Mouse (Mus musculus): ENCODE measurements at regions not wholly inside any gene's neighbourhood (a gene's known extent, or its start where the extent isn't known, plus 50 kb on each side); places are given as distances from the start of the nearest gene placed in this dataset.
A peak's percentile ranks its signal among the peaks of the same experiment; 100 is the strongest.

- H3K27ac ChIP-seq (replicated peaks; ENCODE audit: low read depth, low read length) = no peak overlapping the region
- H3K4me3 ChIP-seq (ENCODE audit: low read depth, low read length) = no peak overlapping the region
- no peaks in the 10 kb centered on the region for H3K4me1 ChIP-seq (ENCODE audit: control insufficient read depth, insufficient read depth, low read length)
- DNase-seq (ENCODE audit: low spot score) = no peak
- H3K27me3 ChIP-seq (ENCODE audit: control insufficient read depth, insufficient read depth, low read length) = no peaks in the 10 kb centered on the region
- no peaks in the 10 kb centered on the region for H3K9me3 ChIP-seq (replicated peaks; ENCODE audit: control insufficient read depth, low read length)
- WGBS = 80% methylated on average over 2 of the region's 2 CpGs
- no peak overlapping the region for H3K4me2 ChIP-seq (ENCODE audit: low read depth, low read length)
- no peaks in the 10 kb centered on the region for H3K36me3 ChIP-seq (replicated peaks; ENCODE audit: control insufficient read depth, insufficient read depth, low read depth, low read length)
- H3K9ac ChIP-seq (replicated peaks; ENCODE audit: low read length) = no peak overlapping the region
- ATAC-seq (replicated peaks; ENCODE audit: insufficient number of reproducible peaks, low FRiP score, low TSS enrichment, low read depth) = no peak
Observed at GRCm38 (mm10) chr3:15219275-15219674, 112.8 kb downstream of the Gm9733 start.

- no peaks in the 10 kb centered on the region for H3K4me1 ChIP-seq (ENCODE audit: control insufficient read depth, insufficient read depth, low read length)
- no peak overlapping the region for H3K4me2 ChIP-seq (ENCODE audit: low read depth, low read length)
- no peak overlapping the region for H3K27ac ChIP-seq (replicated peaks; ENCODE audit: low read depth, low read length)
- no peaks in the 10 kb centered on the region for H3K36me3 ChIP-seq (replicated peaks; ENCODE audit: control insufficient read depth, insufficient read depth, low read depth, low read length)
- ATAC-seq (replicated peaks; ENCODE audit: insufficient number of reproducible peaks, low FRiP score, low TSS enrichment, low read depth) (no peak), DNase-seq (ENCODE audit: low spot score) (no peak)
- no peak overlapping the region for H3K4me3 ChIP-seq (ENCODE audit: low read depth, low read length)
- WGBS = 86% methylated on average over 6 of the region's 6 CpGs
- no peak overlapping the region for H3K9ac ChIP-seq (replicated peaks; ENCODE audit: low read length)
- H3K27me3 ChIP-seq (ENCODE audit: control insufficient read depth, insufficient read depth, low read length) = no peaks in the 10 kb centered on the region
- H3K9me3 ChIP-seq (replicated peaks; ENCODE audit: control insufficient read depth, low read length) = no peaks in the 10 kb centered on the region
Observed at GRCm38 (mm10) chr3:15223266-15223665, 108.8 kb downstream of the Gm9733 start.

- ATAC-seq (replicated peaks; ENCODE audit: insufficient number of reproducible peaks, low FRiP score, low TSS enrichment, low read depth) = no peak
- H3K4me1 ChIP-seq (ENCODE audit: control insufficient read depth, insufficient read depth, low read length) = no peaks in the 10 kb centered on the region
- H3K27me3 ChIP-seq (ENCODE audit: control insufficient read depth, insufficient read depth, low read length) = no peaks in the 10 kb centered on the region
- H3K9me3 ChIP-seq (replicated peaks; ENCODE audit: control insufficient read depth, low read length) = no peaks in the 10 kb centered on the region
- no peaks in the 10 kb centered on the region for H3K36me3 ChIP-seq (replicated peaks; ENCODE audit: control insufficient read depth, insufficient read depth, low read depth, low read length)
- DNase-seq (ENCODE audit: low spot score) = no peak
- H3K4me3 ChIP-seq (ENCODE audit: low read depth, low read length) = no peak overlapping the region
- no peak overlapping the region for H3K9ac ChIP-seq (replicated peaks; ENCODE audit: low read length)
- no peak overlapping the region for H3K4me2 ChIP-seq (ENCODE audit: low read depth, low read length)
- WGBS = 64% methylated on average over 1 of the region's 1 CpGs
- H3K27ac ChIP-seq (replicated peaks; ENCODE audit: low read depth, low read length) = no peak overlapping the region
Observed at GRCm38 (mm10) chr3:15224452-15224851, 107.7 kb downstream of the Gm9733 start.

GRCm38 (mm10) chr3:15228641-15229040, 103.5 kb downstream of the Gm9733 start:
- Histone ChIP-seq H3K27me3 (ENCODE audit: control insufficient read depth, insufficient read depth, low read length) (no peaks in the 10 kb centered on the region), H3K27ac (replicated peaks; ENCODE audit: low read depth, low read length) (no peak overlapping the region), H3K4me1 (ENCODE audit: control insufficient read depth, insufficient read depth, low read length) (no peaks in the 10 kb centered on the region), H3K36me3 (replicated peaks; ENCODE audit: control insufficient read depth, insufficient read depth, low read depth, low read length) (no peaks in the 10 kb centered on the region), H3K4me2 (ENCODE audit: low read depth, low read length) (no peak overlapping the region), H3K9ac (replicated peaks; ENCODE audit: low read length) (no peak overlapping the region), H3K4me3 (ENCODE audit: low read depth, low read length) (no peak overlapping the region), H3K9me3 (replicated peaks; ENCODE audit: control insufficient read depth, low read length) (no peaks in the 10 kb centered on the region)
- DNase-seq (ENCODE audit: low spot score) (no peak), ATAC-seq (replicated peaks; ENCODE audit: insufficient number of reproducible peaks, low FRiP score, low TSS enrichment, low read depth) (no peak)
- 94% methylated on average over 2 of the region's 2 CpGs for WGBS

GRCm38 (mm10) chr3:15230204-15230603, 101.9 kb downstream of the Gm9733 start:
- WGBS = 62% methylated on average over 6 of the region's 6 CpGs
- Histone ChIP-seq H3K9ac (replicated peaks; ENCODE audit: low read length) (no peak overlapping the region), H3K27me3 (ENCODE audit: control insufficient read depth, insufficient read depth, low read length) (no peaks in the 10 kb centered on the region), H3K27ac (replicated peaks; ENCODE audit: low read depth, low read length) (no peak overlapping the region), H3K4me3 (ENCODE audit: low read depth, low read length) (no peak overlapping the region), H3K4me1 (ENCODE audit: control insufficient read depth, insufficient read depth, low read length) (no peaks in the 10 kb centered on the region), H3K4me2 (ENCODE audit: low read depth, low read length) (no peak overlapping the region), H3K36me3 (replicated peaks; ENCODE audit: control insufficient read depth, insufficient read depth, low read depth, low read length) (no peaks in the 10 kb centered on the region), H3K9me3 (replicated peaks; ENCODE audit: control insufficient read depth, low read length) (no peaks in the 10 kb centered on the region)
- no peak for DNase-seq (ENCODE audit: low spot score)
- no peak for ATAC-seq (replicated peaks; ENCODE audit: insufficient number of reproducible peaks, low FRiP score, low TSS enrichment, low read depth)

GRCm38 (mm10) chr3:15231433-15231832, 100.7 kb downstream of the Gm9733 start:
- Histone ChIP-seq H3K27ac (replicated peaks; ENCODE audit: low read depth, low read length) (no peak overlapping the region), H3K4me2 (ENCODE audit: low read depth, low read length) (no peak overlapping the region), H3K9me3 (replicated peaks; ENCODE audit: control insufficient read depth, low read length) (no peaks in the 10 kb centered on the region), H3K27me3 (ENCODE audit: control insufficient read depth, insufficient read depth, low read length) (no peaks in the 10 kb centered on the region), H3K36me3 (replicated peaks; ENCODE audit: control insufficient read depth, insufficient read depth, low read depth, low read length) (no peaks in the 10 kb centered on the region), H3K4me3 (ENCODE audit: low read depth, low read length) (no peak overlapping the region), H3K4me1 (ENCODE audit: control insufficient read depth, insufficient read depth, low read length) (no peaks in the 10 kb centered on the region), H3K9ac (replicated peaks; ENCODE audit: low read length) (no peak overlapping the region)
- ATAC-seq (replicated peaks; ENCODE audit: insufficient number of reproducible peaks, low FRiP score, low TSS enrichment, low read depth) (no peak), DNase-seq (ENCODE audit: low spot score) (peak; percentile 11)
- 42% methylated on average over 3 of the region's 3 CpGs for whole genome bisulfite sequencing

- H3K4me1 ChIP-seq (ENCODE audit: control insufficient read depth, insufficient read depth, low read length) = no peaks in the 10 kb centered on the region
Observed at GRCm38 (mm10) chr3:15237817-15238432, 94.2 kb downstream of the Gm9733 start.

GRCm38 (mm10) chr3:15242388-15242787, 89.7 kb downstream of the Gm9733 start:
- Histone ChIP-seq H3K36me3 (replicated peaks; ENCODE audit: control insufficient read depth, insufficient read depth, low read depth, low read length) (no peaks in the 10 kb centered on the region), H3K9ac (replicated peaks; ENCODE audit: low read length) (no peak overlapping the region), H3K27ac (replicated peaks; ENCODE audit: low read depth, low read length) (no peak overlapping the region), H3K4me1 (ENCODE audit: control insufficient read depth, insufficient read depth, low read length) (no peaks in the 10 kb centered on the region), H3K4me2 (ENCODE audit: low read depth, low read length) (no peak overlapping the region), H3K27me3 (ENCODE audit: control insufficient read depth, insufficient read depth, low read length) (no peaks in the 10 kb centered on the region), H3K4me3 (ENCODE audit: low read depth, low read length) (no peak overlapping the region), H3K9me3 (replicated peaks; ENCODE audit: control insufficient read depth, low read length) (no peaks in the 10 kb centered on the region)
- no peak for ATAC-seq (replicated peaks; ENCODE audit: insufficient number of reproducible peaks, low FRiP score, low TSS enrichment, low read depth)
- DNase-seq (ENCODE audit: low spot score) = no peak

More at GRCm38 (mm10) chr3:15237817-15238432, 94.2 kb downstream of the Gm9733 start:
- Histone ChIP-seq H3K4me3 (ENCODE audit: low read depth, low read length) (no peak overlapping the region), H3K27me3 (ENCODE audit: control insufficient read depth, insufficient read depth, low read length) (no peaks in the 10 kb centered on the region), H3K9me3 (replicated peaks; ENCODE audit: control insufficient read depth, low read length) (no peaks in the 10 kb centered on the region), H3K36me3 (replicated peaks; ENCODE audit: control insufficient read depth, insufficient read depth, low read depth, low read length) (no peaks in the 10 kb centered on the region), H3K9ac (replicated peaks; ENCODE audit: low read length) (no peak overlapping the region), H3K27ac (replicated peaks; ENCODE audit: low read depth, low read length) (no peak overlapping the region), H3K4me2 (ENCODE audit: low read depth, low read length) (no peak overlapping the region)
- DNase-seq (ENCODE audit: low spot score) (no peak), ATAC-seq (replicated peaks; ENCODE audit: insufficient number of reproducible peaks, low FRiP score, low TSS enrichment, low read depth) (no peak)
- WGBS = 76% methylated on average over 5 of the region's 5 CpGs
